Mouse (Mus musculus) MEL (cell line): ENCODE results near the gene 4930579F01Rik. TPM values are rescaled to one million over a fixed set of nuclear protein-coding genes. Genes with fewer than 3 reads are reported as not detected.

Experiments used
- DNase-seq: peaks from one replicate; pipeline ENCODE4 v3.0.0; 2011; ENCODE audit warnings: low read depth, low spot score
- H3K27ac ChIP-seq: 2 replicates; pipeline ENCODE4 v1.5.1; 2012; ENCODE audit warnings: low read depth, mild to moderate bottlenecking, control low read depth, low read length, moderate library complexity; ENCODE audit not compliant: control insufficient read depth
- H3K27me3 ChIP-seq, 2 experiments: fragments of 150-350 bp in 1 of 2; sonication (generic) in 1 of 2; 2 replicates each; pipeline ENCODE4 v1.6.1; 2012; ENCODE audit warnings: low read length in 2 of 2, mild to moderate bottlenecking in 2 of 2, improper control_type of control experiment in 1 of 2, moderate library complexity in 1 of 2; ENCODE audit not compliant: insufficient read depth in 2 of 2, control insufficient read depth in 1 of 2
- H3K36me3 ChIP-seq, 2 experiments: 2 replicates each; pipeline ENCODE4 v1.6.1; 2012 to 2014; ENCODE audit warnings: low read length in 2 of 2, improper control_type of control experiment in 1 of 2, inconsistent platforms in 1 of 2, mild to moderate bottlenecking in 1 of 2; ENCODE audit not compliant: insufficient read depth in 2 of 2, control insufficient read depth in 1 of 2
- H3K4me1 ChIP-seq, 2 experiments: fragments of 150-350 bp in 1 of 2; sonication (generic) in 1 of 2; 2 replicates each; pipeline ENCODE4 v1.6.1; 2012; ENCODE audit warnings: low read length in 2 of 2, improper control_type of control experiment in 1 of 2, mild to moderate bottlenecking in 1 of 2; ENCODE audit not compliant: insufficient read depth in 2 of 2, control insufficient read depth in 1 of 2
- H3K4me3 ChIP-seq, 2 experiments: fragments of 150-350 bp in 1 of 2; sonication (generic) in 1 of 2; 2 replicates each; pipeline ENCODE4 v1.5.1; 2012; ENCODE audit warnings: low read depth in 2 of 2, low read length in 2 of 2, mild to moderate bottlenecking in 2 of 2, moderate library complexity in 2 of 2, control low read depth in 1 of 2, improper control_type of control experiment in 1 of 2; ENCODE audit not compliant: control insufficient read depth in 1 of 2, insufficient read depth in 1 of 2
- H3K79me2 ChIP-seq: 2 replicates; pipeline ENCODE4 v1.6.1; 2012; ENCODE audit warnings: mild to moderate bottlenecking, low read length, moderate library complexity; ENCODE audit not compliant: control insufficient read depth, poor library complexity, insufficient read depth
- H3K9ac ChIP-seq: 2 replicates; pipeline ENCODE4 v1.6.1; 2012; ENCODE audit warnings: low read depth, mild to moderate bottlenecking, control low read depth, low read length, moderate library complexity; ENCODE audit not compliant: control insufficient read depth, poor library complexity, severe bottlenecking
- H3K9me3 ChIP-seq: fragments of 150-350 bp; sonication (generic); replicated peaks from 2 replicates; pipeline ENCODE4 v1.6.1; 2012; ENCODE audit warnings: mild to moderate bottlenecking, low read length, improper control_type of control experiment, moderate library complexity; ENCODE audit not compliant: insufficient read depth
- BHLHE40 ChIP-seq: IDR thresholded peaks from 2 replicates; pipeline ENCODE4 v1.6.1; 2012; ENCODE audit warnings: low read depth, mild to moderate bottlenecking, inconsistent platforms, low read length, improper control_type of control experiment, borderline replicate concordance
- CHD2 ChIP-seq: IDR thresholded peaks from 2 replicates; pipeline ENCODE4 v1.6.1; 2011; ENCODE audit warnings: low read length, improper control_type of control experiment
- CTCF ChIP-seq, 3 experiments: IDR thresholded peaks in 2 of 3; conservative IDR thresholded peaks in 1 of 3; 2 replicates each; pipeline ENCODE4 v1.5.1; 2011 to 2012; ENCODE audit warnings: low read length in 3 of 3, low read depth in 2 of 3, mild to moderate bottlenecking in 2 of 3, improper control_type of control experiment in 1 of 3, inconsistent platforms in 1 of 3, mixed read lengths in 1 of 3, moderate library complexity in 1 of 3; ENCODE audit not compliant: control insufficient read depth in 1 of 3, insufficient read depth in 1 of 3, poor library complexity in 1 of 3, severe bottlenecking in 1 of 3
- JUND ChIP-seq: IDR thresholded peaks from 2 replicates; pipeline ENCODE4 v1.6.1; 2011; ENCODE audit warnings: low read depth, mild to moderate bottlenecking, improper control_type of control experiment, low read length
- KAT2A ChIP-seq: conservative IDR thresholded peaks from 2 replicates; pipeline ENCODE4 v1.6.1; 2012; ENCODE audit warnings: low read depth, low read length, improper control_type of control experiment, inconsistent platforms
- MYB ChIP-seq: IDR thresholded peaks from 2 replicates; pipeline ENCODE4 v1.6.1; 2011; ENCODE audit warnings: mild to moderate bottlenecking, low read depth, low read length, improper control_type of control experiment
- NRF1 ChIP-seq: IDR thresholded peaks from 2 replicates; pipeline ENCODE4 v1.6.1; 2014; ENCODE audit warnings: low read depth, mild to moderate bottlenecking, inconsistent platforms, low read length, improper control_type of control experiment, moderate library complexity; ENCODE audit not compliant: poor library complexity, insufficient read depth, severe bottlenecking
- POLR2A ChIP-seq, 2 experiments: IDR thresholded peaks; 2 replicates each; pipeline ENCODE4 v1.6.1; 2011 to 2012; ENCODE audit warnings: low read length in 2 of 2, mild to moderate bottlenecking in 2 of 2, control low read depth in 1 of 2, improper control_type of control experiment in 1 of 2, low read depth in 1 of 2, moderate library complexity in 1 of 2; ENCODE audit not compliant: control insufficient read depth in 1 of 2, insufficient read depth in 1 of 2, poor library complexity in 1 of 2
- POLR2AphosphoS2 ChIP-seq: IDR thresholded peaks from 2 replicates; pipeline ENCODE4 v1.6.1; 2011; ENCODE audit warnings: low read length, improper control_type of control experiment
- SMC3 ChIP-seq: IDR thresholded peaks from 2 replicates; pipeline ENCODE4 v1.6.1; 2011; ENCODE audit warnings: low read depth, low read length, improper control_type of control experiment
- TBP ChIP-seq: IDR thresholded peaks from 2 replicates; pipeline ENCODE4 v1.8.0; 2011; ENCODE audit warnings: low read depth, low read length, improper control_type of control experiment
- USF1 ChIP-seq: IDR thresholded peaks from 2 replicates; pipeline ENCODE4 v1.6.1; 2014; ENCODE audit warnings: low read depth, mild to moderate bottlenecking, inconsistent platforms, low read length, improper control_type of control experiment, moderate library complexity
- USF2 ChIP-seq, 2 experiments: IDR thresholded peaks; 2 replicates each; pipeline ENCODE4 v1.6.1; 2011 to 2012; ENCODE audit warnings: improper control_type of control experiment in 2 of 2, low read length in 2 of 2, borderline replicate concordance in 1 of 2, inconsistent platforms in 1 of 2, low read depth in 1 of 2, mild to moderate bottlenecking in 1 of 2; ENCODE audit not compliant: insufficient read depth in 1 of 2
- ZC3H11A ChIP-seq: IDR thresholded peaks from 2 replicates; pipeline ENCODE4 v1.6.1; 2012; ENCODE audit warnings: low read depth, mild to moderate bottlenecking, inconsistent platforms, low read length, improper control_type of control experiment
- ZKSCAN1 ChIP-seq: IDR thresholded peaks from 2 replicates; pipeline ENCODE4 v1.6.1; 2012; ENCODE audit warnings: low read depth, mild to moderate bottlenecking, inconsistent platforms, low read length, improper control_type of control experiment, moderate library complexity
- polyA plus RNA-seq, 2 experiments: library from polyadenylated mRNA; stranded (reverse) in 1 of 2; unstranded in 1 of 2; fragments of >175 nt in 1 of 2; fragments of >200 nt in 1 of 2; gene quantifications; 2 replicates each; pipeline versions ENCODE4 v1.2.1 to v1.2.4; 2012; ENCODE audit warnings: low replicate concordance in 2 of 2, low read depth in 1 of 2; ENCODE audit not compliant: insufficient read length in 2 of 2, insufficient read depth in 1 of 2, missing spikeins in 1 of 2
- total RNA-seq: library from RNA; depleted of rRNA; stranded (reverse); fragments of 300-350 nt; gene quantifications from 2 replicates; pipeline ENCODE4 v1.2.3, GENCODE M21; 2012

The 4930579F01Rik gene
- total and polyA plus RNA-seq, 3 experiments: not detected

- Histone ChIP-seq H3K4me1 (no peaks in the 10 kb centered on the region), H3K4me3 (no peak overlapping the region), H3K9ac (no peak overlapping the region), H3K27ac (no peak overlapping the region), H3K79me2 (no peaks in the 10 kb centered on the region)
- DNase-seq: no peak
- TF ChIP-seq BHLHE40: no peak
- no peak for TF ChIP-seq SMC3
- TF ChIP-seq NRF1: no peak
- no peak for TF ChIP-seq POLR2A (IDR thresholded peaks at IDR 0.05; ENCODE audit: control insufficient read depth in 1 of 2, insufficient read depth in 1 of 2, low read depth in 1 of 2, low read length in 2 of 2, poor library complexity in 1 of 2)
- TF ChIP-seq JUND: no peak
- TF ChIP-seq USF2 (IDR thresholded peaks at IDR 0.05; ENCODE audit: borderline replicate concordance in 1 of 2, insufficient read depth in 1 of 2, low read depth in 1 of 2, low read length in 2 of 2): no peak
- TF ChIP-seq ZKSCAN1: no peak
- TF ChIP-seq, all 39 proteins: peak for 0
- Histone ChIP-seq H3K9me3 (no peaks in the 10 kb centered on the region), H3K36me3 (no peaks in the 10 kb centered on the region), H3K27me3 (no peaks in the 10 kb centered on the region)
Observed at GRCm38 (mm10) chr3:138118831-138119230, 74.8 kb downstream of the 4930579F01Rik start.

- H3K4me3 ChIP-seq: no peak overlapping the region
- no peaks in the 10 kb centered on the region for H3K9me3 ChIP-seq
- no peak overlapping the region for H3K27ac ChIP-seq
- H3K27me3 ChIP-seq: no peaks in the 10 kb centered on the region
- no peak for DNase-seq
- no peaks in the 10 kb centered on the region for H3K4me1 ChIP-seq
- H3K9ac ChIP-seq: no peak overlapping the region
- no peaks in the 10 kb centered on the region for H3K36me3 ChIP-seq
- H3K79me2 ChIP-seq: no peaks in the 10 kb centered on the region
- TF ChIP-seq ZC3H11A: no peak
- no peak for TF ChIP-seq JUND
- TF ChIP-seq USF1: no peak
- no peak for TF ChIP-seq CTCF (IDR thresholded peaks at IDR 0.05 in 2 of 3, conservative IDR thresholded peaks at IDR 0.05 in 1 of 3; ENCODE audit: control insufficient read depth in 1 of 3, insufficient read depth in 1 of 3, low read depth in 2 of 3, low read length in 3 of 3, poor library complexity in 1 of 3, severe bottlenecking in 1 of 3)
- no peak for TF ChIP-seq POLR2AphosphoS2
Observed at GRCm38 (mm10) chr3:138118392-138118791, 75.2 kb downstream of the 4930579F01Rik start.

GRCm38 (mm10) chr3:138116871-138117270 lies 76.8 kb downstream of the 4930579F01Rik start:
- no peak for DNase-seq
- no peaks in the 10 kb centered on the region; the same call in 1 of the 2 replicates for H3K79me2 ChIP-seq
- no peaks in the 10 kb centered on the region for H3K27me3 ChIP-seq
- H3K36me3 ChIP-seq: no peaks in the 10 kb centered on the region
- no peaks in the 10 kb centered on the region for H3K9me3 ChIP-seq
- no peak overlapping the region for H3K9ac ChIP-seq
- TF ChIP-seq POLR2AphosphoS2: no peak
- no peak for TF ChIP-seq TBP
- no peak for TF ChIP-seq CHD2
- TF ChIP-seq KAT2A: no peak
- no peak for TF ChIP-seq NRF1
- no peak for TF ChIP-seq ZC3H11A
- TF ChIP-seq MYB: no peak
- H3K4me3 ChIP-seq: no peak overlapping the region
- no peak overlapping the region for H3K27ac ChIP-seq
- H3K4me1 ChIP-seq: no peaks in the 10 kb centered on the region
